Mouse (Mus musculus): ENCODE measurements at regions not wholly inside any gene's neighbourhood (a gene's known extent, or its start where the extent isn't known, plus 50 kb on each side); places are given as distances from the start of the nearest gene placed in this dataset.

DNA sequence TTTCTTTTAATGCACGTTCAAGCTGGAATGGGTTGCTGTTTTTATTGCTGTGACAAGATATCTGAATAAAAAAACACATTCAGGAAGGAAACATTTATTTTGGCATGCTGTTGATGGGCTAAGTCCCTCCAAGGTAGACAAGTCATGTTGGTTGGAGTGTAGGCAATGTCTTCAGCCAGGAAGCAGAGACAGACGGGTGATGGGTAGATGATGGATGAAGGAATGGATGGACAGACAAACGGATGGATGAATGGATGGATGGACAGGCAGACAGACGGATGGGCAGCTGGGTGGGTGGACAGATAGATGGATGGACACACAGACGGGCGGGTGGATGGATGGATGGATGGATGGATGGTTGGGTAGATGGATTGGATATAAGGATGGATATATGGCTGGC is 380.7 kb downstream of the Cbln4 start:
- Histone ChIP-seq H3K4me3 (ENCODE audit: low read length) (no peak overlapping the region), H3K9ac (ENCODE audit: low read depth, low read length) (no peak overlapping the region), H3K27ac (ENCODE audit: low read length) (no peak overlapping the region), H3K36me3 (ENCODE audit: control insufficient read depth, insufficient read depth, low read length) (no peaks in the 10 kb centered on the region), H3K4me2 (ENCODE audit: low read depth, low read length) (no peak overlapping the region), H3K4me1 (ENCODE audit: control insufficient read depth, insufficient read depth, low read length) (no peaks in the 10 kb centered on the region), H3K27me3 (replicated peaks; ENCODE audit: control insufficient read depth, insufficient read depth, low read length) (no peaks in the 10 kb centered on the region), H3K9me3 (ENCODE audit: control insufficient read depth, low read length) (no peaks in the 10 kb centered on the region)
- WGBS: 88% methylated on average over 6 of the region's 6 CpGs
- ATAC-seq: no peak

DNA sequence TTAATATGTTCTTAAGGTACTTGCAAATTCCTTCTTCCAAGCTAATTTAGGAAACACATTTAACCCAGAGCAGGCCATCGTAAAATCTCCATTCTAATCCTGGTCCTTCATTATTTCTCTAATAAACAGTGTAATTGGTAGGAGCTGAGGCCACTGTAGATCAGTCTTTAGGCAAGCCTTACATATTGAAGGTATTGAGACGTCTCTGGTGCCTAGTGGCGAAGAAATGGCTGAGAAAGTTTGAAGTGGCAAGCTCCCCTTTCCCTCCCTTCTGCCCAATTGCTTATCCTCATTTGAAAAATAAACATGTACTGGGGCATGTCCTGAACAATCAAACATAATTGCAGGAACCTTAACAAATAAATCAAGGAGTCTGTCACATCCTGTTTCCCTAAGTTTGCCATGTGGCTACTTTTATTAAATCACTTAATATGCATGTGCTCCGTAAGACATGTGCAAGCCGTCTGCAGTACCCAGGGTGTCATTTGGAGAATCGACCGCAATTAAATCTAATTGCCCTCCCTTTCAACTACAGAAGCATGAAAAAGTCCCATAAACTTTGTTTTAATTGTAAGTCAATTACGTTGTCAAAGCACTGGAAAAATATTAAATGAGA is 381.3 kb downstream of the Cbln4 start:
- 77% methylated on average over 8 of the region's 8 CpGs for WGBS
- no peak for ATAC-seq
- Histone ChIP-seq H3K27me3 (replicated peaks; ENCODE audit: control insufficient read depth, insufficient read depth, low read length) (no peaks in the 10 kb centered on the region), H3K36me3 (ENCODE audit: control insufficient read depth, insufficient read depth, low read length) (no peaks in the 10 kb centered on the region), H3K4me2 (ENCODE audit: low read depth, low read length) (no peak overlapping the region), H3K4me3 (ENCODE audit: low read length) (no peak overlapping the region), H3K9ac (ENCODE audit: low read depth, low read length) (no peak overlapping the region), H3K27ac (ENCODE audit: low read length) (no peak overlapping the region), H3K9me3 (ENCODE audit: control insufficient read depth, low read length) (no peaks in the 10 kb centered on the region), H3K4me1 (ENCODE audit: control insufficient read depth, insufficient read depth, low read length) (no peaks in the 10 kb centered on the region)

GRCm38 (mm10) chr2:171657125-171657524 is 386.1 kb downstream of the Cbln4 start:
- Histone ChIP-seq H3K4me2 (ENCODE audit: low read depth, low read length) (no peak overlapping the region), H3K4me3 (ENCODE audit: low read length) (no peak overlapping the region), H3K27ac (ENCODE audit: low read length) (no peak overlapping the region), H3K4me1 (ENCODE audit: control insufficient read depth, insufficient read depth, low read length) (no peaks in the 10 kb centered on the region), H3K27me3 (replicated peaks; ENCODE audit: control insufficient read depth, insufficient read depth, low read length) (no peaks in the 10 kb centered on the region), H3K9ac (ENCODE audit: low read depth, low read length) (no peak overlapping the region), H3K36me3 (ENCODE audit: control insufficient read depth, insufficient read depth, low read length) (no peaks in the 10 kb centered on the region), H3K9me3 (ENCODE audit: control insufficient read depth, low read length) (no peaks in the 10 kb centered on the region)
- no peak for ATAC-seq
- 61% methylated on average over 7 of the region's 7 CpGs for WGBS

DNA sequence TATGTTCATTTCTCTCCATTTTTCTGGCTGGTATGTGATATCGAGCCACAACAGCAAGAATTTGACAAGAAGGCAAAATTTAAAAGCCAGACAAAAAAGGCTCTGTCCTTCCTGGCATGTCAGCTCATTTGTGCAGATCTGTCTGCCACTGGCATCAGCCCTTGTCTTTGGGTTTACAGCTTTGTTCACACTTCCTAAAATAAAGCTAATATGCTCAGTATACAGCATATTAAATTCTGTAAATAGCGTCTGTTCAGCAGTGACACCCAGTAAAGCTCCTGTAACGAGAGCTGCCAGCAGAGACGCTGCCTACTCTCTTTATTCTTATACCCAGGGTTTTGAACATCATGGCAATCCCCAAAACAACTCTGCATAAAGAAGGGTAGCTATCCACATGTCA is 401.5 kb downstream of the Cbln4 start:
- ATAC-seq: no peak
- Histone ChIP-seq H3K4me3 (ENCODE audit: low read length) (no peak overlapping the region), H3K9ac (ENCODE audit: low read depth, low read length) (no peak overlapping the region), H3K27me3 (replicated peaks; ENCODE audit: control insufficient read depth, insufficient read depth, low read length) (no peaks in the 10 kb centered on the region), H3K4me1 (ENCODE audit: control insufficient read depth, insufficient read depth, low read length) (no peaks in the 10 kb centered on the region), H3K9me3 (ENCODE audit: control insufficient read depth, low read length) (no peaks in the 10 kb centered on the region), H3K36me3 (ENCODE audit: control insufficient read depth, insufficient read depth, low read length) (no peaks in the 10 kb centered on the region), H3K4me2 (ENCODE audit: low read depth, low read length) (no peak overlapping the region), H3K27ac (ENCODE audit: low read length) (no peak overlapping the region)
- 83% methylated on average over 4 of the region's 4 CpGs for WGBS

DNA sequence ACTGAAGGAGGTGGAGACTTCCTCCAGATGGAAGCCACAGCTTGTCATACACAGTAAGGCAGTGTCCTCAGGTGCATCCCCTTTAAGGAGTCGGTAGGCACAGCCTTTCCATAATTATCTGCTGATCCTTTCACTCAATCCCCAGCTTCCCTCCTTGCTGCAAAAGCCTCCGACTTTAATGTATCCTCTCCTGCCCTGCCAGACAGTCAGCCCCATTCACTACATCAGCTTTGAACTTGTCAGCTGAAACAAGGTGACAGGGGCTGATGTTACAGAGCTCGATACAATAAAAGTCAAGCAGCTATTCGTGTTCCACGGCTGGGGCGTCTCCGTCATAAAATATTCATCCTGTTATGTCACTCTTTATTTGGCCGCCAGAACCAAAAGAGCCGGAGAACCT is 402.8 kb downstream of the Cbln4 start:
- H3K27ac ChIP-seq (ENCODE audit: low read length): no peak overlapping the region
- no peaks in the 10 kb centered on the region for H3K4me1 ChIP-seq (ENCODE audit: control insufficient read depth, insufficient read depth, low read length)
- no peak overlapping the region for H3K9ac ChIP-seq (ENCODE audit: low read depth, low read length)
- no peak for ATAC-seq
- H3K9me3 ChIP-seq (ENCODE audit: control insufficient read depth, low read length): no peaks in the 10 kb centered on the region
- H3K27me3 ChIP-seq (replicated peaks; ENCODE audit: control insufficient read depth, insufficient read depth, low read length): no peaks in the 10 kb centered on the region
- no peaks in the 10 kb centered on the region for H3K36me3 ChIP-seq (ENCODE audit: control insufficient read depth, insufficient read depth, low read length)
- WGBS: 72% methylated on average over 9 of the region's 9 CpGs
- no peak overlapping the region for H3K4me2 ChIP-seq (ENCODE audit: low read depth, low read length)
- no peak overlapping the region for H3K4me3 ChIP-seq (ENCODE audit: low read length)

GRCm38 (mm10) chr2:171638931-171639330 is 404.3 kb downstream of the Cbln4 start:
- Histone ChIP-seq H3K9ac (ENCODE audit: low read depth, low read length) (no peak overlapping the region), H3K27me3 (replicated peaks; ENCODE audit: control insufficient read depth, insufficient read depth, low read length) (no peaks in the 10 kb centered on the region), H3K27ac (ENCODE audit: low read length) (no peak overlapping the region), H3K4me2 (ENCODE audit: low read depth, low read length) (no peak overlapping the region), H3K4me3 (ENCODE audit: low read length) (no peak overlapping the region), H3K4me1 (ENCODE audit: control insufficient read depth, insufficient read depth, low read length) (0 out of 2 replicates have a peak, but pooled peaks cover 2% of the 10 kb centered on the region), H3K36me3 (ENCODE audit: control insufficient read depth, insufficient read depth, low read length) (no peaks in the 10 kb centered on the region), H3K9me3 (ENCODE audit: control insufficient read depth, low read length) (no peaks in the 10 kb centered on the region)
- ATAC-seq: no peak
- WGBS: 90% methylated on average over 6 of the region's 6 CpGs

- 0 out of 2 replicates have a peak, but pooled peaks cover 2% of the 10 kb centered on the region for H3K4me1 ChIP-seq (ENCODE audit: control insufficient read depth, insufficient read depth, low read length)
- WGBS: 38% methylated on average over 6 of the region's 6 CpGs
- H3K27ac ChIP-seq (ENCODE audit: low read length): no peak overlapping the region
- no peaks in the 10 kb centered on the region for H3K9me3 ChIP-seq (ENCODE audit: control insufficient read depth, low read length)
- no peak overlapping the region for H3K9ac ChIP-seq (ENCODE audit: low read depth, low read length)
- no peak overlapping the region for H3K4me2 ChIP-seq (ENCODE audit: low read depth, low read length)
- H3K27me3 ChIP-seq (replicated peaks; ENCODE audit: control insufficient read depth, insufficient read depth, low read length): no peaks in the 10 kb centered on the region
- no peak for ATAC-seq
- no peak overlapping the region for H3K4me3 ChIP-seq (ENCODE audit: low read length)
- H3K36me3 ChIP-seq (ENCODE audit: control insufficient read depth, insufficient read depth, low read length): no peaks in the 10 kb centered on the region
Measured at GRCm38 (mm10) chr2:171636837-171637236, 406.4 kb downstream of the Cbln4 start.

DNA sequence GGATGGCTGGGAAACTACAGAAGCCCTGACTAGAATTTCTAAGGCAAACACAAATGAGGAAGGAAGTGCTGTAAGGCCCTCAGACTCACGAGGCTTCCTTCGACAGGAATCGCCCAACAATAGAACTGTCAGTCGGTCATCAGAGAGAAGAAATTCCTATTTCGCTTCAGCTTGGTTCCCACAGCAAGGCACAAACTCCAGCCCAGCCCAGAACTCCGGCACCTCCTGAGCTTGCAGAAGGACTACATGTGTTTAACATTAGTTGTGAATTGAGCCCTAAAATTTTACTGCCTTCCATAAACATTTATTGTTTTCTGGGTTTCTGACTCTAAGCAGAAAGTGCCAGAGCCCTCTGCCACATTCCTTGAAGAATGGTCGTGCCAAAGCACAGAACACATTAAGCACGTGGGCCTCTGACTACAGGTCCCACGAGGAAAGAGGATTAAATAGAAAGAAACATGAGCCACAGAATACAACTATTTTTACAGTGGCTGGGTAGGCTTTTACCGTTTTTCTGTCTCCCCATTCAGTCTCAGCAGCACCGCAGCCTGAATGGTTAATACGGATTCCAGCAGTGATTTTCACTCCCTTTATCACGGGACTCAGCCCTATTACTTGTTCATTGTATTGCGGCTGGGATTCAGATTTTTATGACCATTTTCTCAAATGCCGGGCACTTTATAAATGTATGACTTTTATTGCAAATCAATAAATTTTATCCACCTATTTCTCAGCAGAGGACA is 409.7 kb downstream of the Cbln4 start:
- ATAC-seq: peak; percentile 89
- H3K36me3 ChIP-seq (ENCODE audit: control insufficient read depth, insufficient read depth, low read length): no peaks in the 10 kb centered on the region
- H3K9ac ChIP-seq (ENCODE audit: low read depth, low read length): no peak overlapping the region
- no peak overlapping the region for H3K4me2 ChIP-seq (ENCODE audit: low read depth, low read length)
- H3K27me3 ChIP-seq (replicated peaks; ENCODE audit: control insufficient read depth, insufficient read depth, low read length): no peaks in the 10 kb centered on the region
- 28% methylated on average over 15 of the region's 15 CpGs for WGBS
- no peak overlapping the region for H3K4me3 ChIP-seq (ENCODE audit: low read length)
- H3K4me1 ChIP-seq (ENCODE audit: control insufficient read depth, insufficient read depth, low read length): 0 out of 2 replicates have a peak, but pooled peaks cover 2% of the 10 kb centered on the region
- no peaks in the 10 kb centered on the region for H3K9me3 ChIP-seq (ENCODE audit: control insufficient read depth, low read length)
- H3K27ac ChIP-seq (ENCODE audit: low read length): peak overlapping the region; percentile 59; the same call in 1 of the 2 replicates

- 90% methylated on average over 9 of the region's 9 CpGs for WGBS
- H3K4me1 ChIP-seq (ENCODE audit: control insufficient read depth, insufficient read depth, low read length): 0 out of 2 replicates have a peak, but pooled peaks cover 2% of the 10 kb centered on the region
- H3K4me2 ChIP-seq (ENCODE audit: low read depth, low read length): no peak overlapping the region
- no peaks in the 10 kb centered on the region for H3K36me3 ChIP-seq (ENCODE audit: control insufficient read depth, insufficient read depth, low read length)
- ATAC-seq: no peak
- no peaks in the 10 kb centered on the region for H3K27me3 ChIP-seq (replicated peaks; ENCODE audit: control insufficient read depth, insufficient read depth, low read length)
- no peak overlapping the region for H3K9ac ChIP-seq (ENCODE audit: low read depth, low read length)
- H3K9me3 ChIP-seq (ENCODE audit: control insufficient read depth, low read length): no peaks in the 10 kb centered on the region
- no peak overlapping the region for H3K4me3 ChIP-seq (ENCODE audit: low read length)
- H3K27ac ChIP-seq (ENCODE audit: low read length): no peak overlapping the region
Measured at GRCm38 (mm10) chr2:171630101-171630715, 413.1 kb downstream of the Cbln4 start.

Data from intestine, embryonic 16.5 days (tissue).